Mouse (Mus musculus) ovary, postnatal 14 days (tissue): ENCODE data around the gene Cerkl.

ENCODE experiments used
- DNase-seq: peaks from one replicate; pipeline ENCODE4 v3.0.0; 2022; ENCODE audit warnings: low spot score

The Cerkl gene

DNA sequence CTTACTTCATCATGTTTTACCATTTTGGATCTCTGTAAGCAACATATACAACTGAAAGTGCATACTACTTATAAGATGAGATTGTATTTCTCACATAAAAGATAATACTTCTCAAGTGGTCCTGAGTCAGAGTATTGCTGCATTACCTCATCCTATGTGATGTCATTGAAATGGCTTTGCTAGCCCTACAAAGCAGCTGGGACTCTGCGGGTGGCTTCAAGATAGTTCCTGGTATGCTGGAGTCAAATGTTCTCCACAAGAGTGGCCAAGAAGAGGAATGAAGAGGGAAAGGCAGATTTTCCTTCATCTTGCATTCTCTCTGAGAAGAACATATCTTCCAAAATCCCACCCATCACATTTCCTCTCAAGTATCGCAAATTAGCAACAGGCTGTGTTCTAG is 13.2 kb downstream of the Cerkl start:
- no peak for DNase-seq

DNA sequence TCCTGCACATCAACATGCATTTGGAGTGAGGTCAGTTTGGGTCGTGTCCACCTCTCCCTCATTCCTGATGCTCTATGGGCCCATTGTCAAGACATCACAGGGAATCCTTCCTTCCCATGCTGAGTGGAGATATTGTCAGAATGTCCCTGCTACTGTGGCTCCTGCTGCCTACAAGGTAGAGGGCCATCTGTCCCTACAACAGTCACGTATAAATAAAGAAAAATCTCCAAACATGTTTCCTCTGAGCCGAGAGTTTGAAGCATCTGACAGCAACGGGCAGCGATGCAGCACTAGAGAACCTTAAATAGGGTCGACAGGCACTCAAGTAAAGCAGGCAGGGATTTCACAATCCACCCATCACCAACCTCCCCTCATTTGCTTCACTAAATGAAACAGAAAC is 13.7 kb downstream of the Cerkl start:
- no peak for DNase-seq

DNA sequence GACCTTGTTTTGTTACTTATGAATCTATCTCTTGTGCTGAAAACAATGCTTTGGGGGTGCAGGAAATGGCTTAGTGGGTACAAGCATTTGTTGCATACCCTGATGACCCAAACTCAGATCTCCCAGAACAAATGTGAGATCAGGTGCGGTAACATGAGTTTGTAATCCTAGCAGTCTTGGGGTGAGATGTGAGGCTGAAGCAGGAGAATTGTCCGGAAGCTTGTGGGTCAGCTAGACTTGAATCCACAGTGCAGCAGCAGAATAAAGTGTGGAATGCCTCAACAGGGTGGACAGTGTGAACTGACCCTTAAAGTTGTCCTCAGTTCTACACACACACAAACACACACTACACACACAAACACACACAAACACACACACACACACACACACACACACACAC is 14.4 kb downstream of the Cerkl start:
- DNase-seq = no peak

DNA sequence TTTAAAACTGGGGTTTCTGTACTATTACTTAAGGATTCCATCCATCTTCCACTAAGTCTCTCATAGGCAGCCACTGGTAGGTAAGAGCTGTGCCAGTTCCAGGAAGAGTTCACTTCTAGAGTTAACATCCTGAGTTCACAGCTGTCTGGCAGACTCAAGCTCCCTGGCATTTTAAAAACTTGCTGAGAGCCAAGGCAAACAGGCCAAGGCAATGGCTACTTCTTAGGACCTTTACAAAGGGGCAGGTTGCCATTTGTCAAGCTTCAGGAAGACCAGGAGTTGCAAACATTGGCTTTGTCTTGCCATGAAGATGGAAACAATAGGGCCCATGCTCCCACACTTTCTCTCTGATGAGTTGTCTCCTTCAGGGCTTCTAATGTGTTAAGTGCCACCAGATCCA is 26.5 kb downstream of the Cerkl start:
- no peak for DNase-seq

- no peak for DNase-seq
Measured at GRCm38 (mm10) chr2:79429650-79430049, 26.9 kb downstream of the Cerkl start.

GRCm38 (mm10) chr2:79429108-79429507 is 27.5 kb downstream of the Cerkl start:
- no peak for DNase-seq

DNA sequence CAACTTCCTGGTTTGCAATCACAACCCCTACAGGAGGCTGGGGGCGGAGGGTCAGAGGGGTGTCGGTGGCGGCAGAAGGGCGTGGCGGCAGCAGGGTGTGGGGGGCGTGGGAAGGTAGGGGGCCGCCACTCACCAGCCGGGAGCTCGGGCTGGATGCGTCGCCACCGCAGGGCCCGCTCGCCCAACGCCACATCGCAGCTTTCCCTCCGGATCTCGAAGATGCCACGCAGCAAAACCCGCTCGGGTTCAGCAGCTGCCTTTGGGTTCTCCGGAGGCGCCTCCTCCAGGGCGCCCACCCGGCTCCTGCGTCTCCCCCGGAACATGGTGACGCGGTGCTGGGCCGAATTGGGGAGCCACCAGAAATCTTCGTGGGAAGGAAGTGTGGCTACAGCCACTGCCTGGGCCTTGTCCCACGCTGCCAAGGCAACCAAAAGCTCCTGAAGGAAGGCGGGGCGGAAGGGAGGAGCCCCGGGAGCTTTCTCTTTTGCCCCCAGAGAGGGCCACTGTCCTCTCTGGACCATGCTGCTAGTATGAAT is 27.9 kb downstream of the Cerkl start:
- DNase-seq = no peak

DNA sequence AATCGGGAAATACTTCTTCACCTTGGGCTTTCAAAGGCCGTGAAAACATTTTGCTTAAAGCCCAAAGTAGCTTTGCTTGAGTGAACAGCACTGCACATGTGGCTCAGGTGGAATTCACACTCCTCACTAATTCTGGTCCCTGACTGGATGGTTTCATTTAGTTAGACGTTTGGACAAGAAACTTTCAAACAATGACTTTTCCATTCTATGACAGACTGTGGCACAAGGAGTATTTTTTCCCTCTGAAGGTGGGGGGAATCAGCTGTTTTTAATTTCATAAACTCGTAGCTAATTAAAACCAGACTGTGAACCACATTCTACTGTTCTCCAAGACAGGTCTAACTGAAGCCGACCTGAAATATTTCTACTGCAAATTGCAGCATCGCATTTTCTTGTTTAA is 28.6 kb downstream of the Cerkl start:
- DNase-seq = no peak

DNA sequence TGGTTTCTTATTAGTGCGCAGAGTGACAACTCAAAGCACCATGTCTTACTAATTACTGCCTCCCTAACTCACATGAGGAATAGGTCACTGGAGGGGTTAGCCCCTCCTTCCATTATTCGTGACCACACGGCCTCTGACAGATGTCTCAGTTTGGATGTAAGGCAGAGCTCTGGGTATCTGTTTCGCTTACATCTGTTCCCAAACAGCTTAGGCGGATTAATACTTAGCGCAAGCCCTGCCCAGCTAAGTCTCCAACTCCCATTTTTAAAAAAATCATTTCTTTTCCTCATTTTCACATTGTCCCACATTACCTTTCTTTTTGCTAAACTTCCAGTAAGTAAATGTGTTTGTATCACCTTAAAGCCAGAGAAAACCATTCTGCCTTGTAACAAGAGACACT is 34.9 kb downstream of the Cerkl start:
- DNase-seq = no peak

DNA sequence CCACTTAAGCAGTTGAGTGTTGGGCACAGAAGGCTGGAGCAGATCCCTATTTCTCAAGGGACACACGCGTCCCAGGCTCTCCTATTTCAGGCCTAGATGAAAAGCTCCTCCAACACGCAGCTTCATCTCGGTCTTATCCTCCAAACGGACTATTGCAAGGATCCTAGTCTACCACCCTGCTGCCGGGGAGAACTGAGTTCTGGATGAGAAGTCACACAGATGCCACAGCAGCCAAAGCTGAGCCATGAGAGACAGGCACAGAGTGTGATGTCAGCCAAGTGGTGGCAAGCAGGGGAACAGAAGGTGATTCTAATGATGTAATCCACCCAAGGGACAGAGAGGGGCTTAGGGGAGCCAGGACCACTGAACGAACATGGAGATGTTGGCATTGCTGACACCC is 42.1 kb downstream of the Cerkl start:
- DNase-seq = no peak

GRCm38 (mm10) chr2:79410903-79411255 is 45.7 kb downstream of the Cerkl start:
- DNase-seq = no peak

- DNase-seq = no peak
Measured at GRCm38 (mm10) chr2:79410247-79410902, 46.2 kb downstream of the Cerkl start.

DNA sequence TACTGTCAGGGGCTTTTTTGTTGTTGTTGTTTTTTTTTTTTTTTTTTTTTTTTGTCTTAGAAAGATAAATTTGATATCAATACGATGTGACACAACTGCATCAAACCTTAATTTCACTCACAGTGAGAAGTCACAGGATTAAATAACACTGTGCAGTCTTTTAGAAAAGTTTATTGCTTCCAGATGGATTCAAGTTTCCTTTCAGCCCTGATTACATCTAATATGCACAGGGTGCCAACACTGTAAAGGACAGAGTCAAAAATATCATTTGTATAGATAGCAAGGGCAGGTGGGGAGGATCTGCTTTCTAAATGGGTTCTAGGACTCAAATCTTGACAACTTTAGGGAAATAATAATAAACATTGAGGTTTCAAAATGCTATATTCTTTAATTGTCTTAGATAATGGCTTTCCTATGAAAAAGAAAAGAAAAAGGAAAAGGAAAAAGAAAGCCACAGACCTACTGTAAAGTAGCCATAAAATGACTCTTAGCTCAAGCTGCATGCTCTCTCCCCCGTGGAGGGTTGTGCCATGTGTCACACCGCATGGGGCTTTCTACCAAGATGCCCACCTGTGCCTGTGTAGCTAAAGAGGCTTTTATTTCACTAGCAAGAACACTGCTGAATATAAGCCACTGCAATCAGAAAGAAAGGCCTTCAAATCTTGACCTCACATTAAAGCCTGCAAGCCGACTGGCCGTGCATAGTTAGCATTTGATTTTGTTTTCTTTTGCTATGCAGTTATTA is 50.8 kb downstream of the Cerkl start:
- DNase-seq = no peak

DNA sequence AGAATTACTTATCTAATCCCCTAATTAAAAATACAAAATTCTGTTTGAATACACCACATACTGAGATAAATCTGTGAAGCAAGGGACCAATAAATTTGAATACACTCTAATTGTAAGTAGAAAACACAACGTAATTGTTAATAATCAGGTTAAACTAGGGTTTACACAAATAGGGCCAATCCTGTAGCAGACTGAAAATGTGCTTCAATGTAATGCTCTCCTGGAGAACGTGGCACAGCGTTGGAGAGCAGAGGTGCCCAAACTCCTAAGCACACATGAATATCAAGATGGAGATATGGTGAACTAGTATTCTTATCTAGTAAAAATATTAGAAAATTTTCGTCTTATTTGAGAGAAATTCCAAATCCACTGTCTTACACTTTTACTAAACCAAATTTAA is 56.5 kb downstream of the Cerkl start:
- no peak for DNase-seq

DNA sequence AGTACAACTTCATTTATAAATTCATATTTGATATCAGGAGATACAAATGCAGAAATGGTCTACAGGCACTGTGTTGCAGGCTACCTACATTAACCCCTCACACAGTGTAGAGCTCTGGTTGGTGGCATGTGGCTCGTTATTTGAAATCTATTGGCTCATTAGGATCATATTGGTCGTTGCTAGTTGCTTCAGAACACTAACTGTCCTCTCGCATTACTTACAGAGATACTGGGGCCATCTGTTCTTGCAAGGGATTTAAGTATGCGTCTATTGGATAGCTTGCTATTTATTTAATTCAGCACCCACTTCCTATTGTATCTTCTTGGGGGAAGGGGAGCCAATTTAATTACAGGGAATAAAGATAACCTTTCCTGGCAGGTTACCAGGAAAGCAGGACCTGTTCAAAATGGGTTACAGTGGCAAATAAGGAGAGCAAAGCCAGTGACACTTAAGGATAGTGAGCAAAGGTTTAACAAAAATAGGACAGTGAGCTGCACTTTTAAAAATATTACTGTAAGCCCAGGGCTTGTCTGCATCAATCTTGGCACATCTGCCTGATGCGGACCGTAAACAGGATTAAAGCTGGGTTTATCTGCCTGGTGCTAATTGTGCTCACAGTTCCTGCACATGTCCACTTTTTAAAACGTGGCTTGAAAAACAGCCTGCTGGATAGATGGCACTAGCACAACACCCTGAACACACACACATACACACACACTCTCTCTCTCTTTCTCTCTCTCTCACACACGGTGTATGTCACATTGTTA is 57.2 kb downstream of the Cerkl start:
- DNase-seq = no peak

DNA sequence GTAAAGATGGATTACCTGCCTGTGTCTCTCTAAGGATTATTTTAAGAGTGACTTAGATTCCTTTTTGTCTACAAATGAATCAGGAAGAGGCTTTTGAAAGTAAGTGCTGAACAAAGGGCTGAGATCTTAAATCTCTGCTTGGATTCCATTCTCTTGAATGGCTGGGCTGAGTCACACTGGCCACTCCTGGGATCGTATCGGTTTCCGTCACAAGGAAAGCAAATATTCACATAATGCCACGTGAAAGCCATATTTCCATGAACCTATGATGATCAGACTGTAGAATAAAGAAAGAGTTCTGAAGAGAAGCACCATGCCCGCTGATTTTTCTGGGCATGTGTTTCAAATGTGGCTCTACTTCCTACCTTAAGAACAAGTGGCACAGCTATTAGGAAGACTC is 57.8 kb downstream of the Cerkl start:
- no peak for DNase-seq

- DNase-seq = no peak
Measured at GRCm38 (mm10) chr2:79398343-79398742, 58.2 kb downstream of the Cerkl start.

- DNase-seq = no peak
Measured at GRCm38 (mm10) chr2:79397107-79397506, 59.5 kb downstream of the Cerkl start.

DNA sequence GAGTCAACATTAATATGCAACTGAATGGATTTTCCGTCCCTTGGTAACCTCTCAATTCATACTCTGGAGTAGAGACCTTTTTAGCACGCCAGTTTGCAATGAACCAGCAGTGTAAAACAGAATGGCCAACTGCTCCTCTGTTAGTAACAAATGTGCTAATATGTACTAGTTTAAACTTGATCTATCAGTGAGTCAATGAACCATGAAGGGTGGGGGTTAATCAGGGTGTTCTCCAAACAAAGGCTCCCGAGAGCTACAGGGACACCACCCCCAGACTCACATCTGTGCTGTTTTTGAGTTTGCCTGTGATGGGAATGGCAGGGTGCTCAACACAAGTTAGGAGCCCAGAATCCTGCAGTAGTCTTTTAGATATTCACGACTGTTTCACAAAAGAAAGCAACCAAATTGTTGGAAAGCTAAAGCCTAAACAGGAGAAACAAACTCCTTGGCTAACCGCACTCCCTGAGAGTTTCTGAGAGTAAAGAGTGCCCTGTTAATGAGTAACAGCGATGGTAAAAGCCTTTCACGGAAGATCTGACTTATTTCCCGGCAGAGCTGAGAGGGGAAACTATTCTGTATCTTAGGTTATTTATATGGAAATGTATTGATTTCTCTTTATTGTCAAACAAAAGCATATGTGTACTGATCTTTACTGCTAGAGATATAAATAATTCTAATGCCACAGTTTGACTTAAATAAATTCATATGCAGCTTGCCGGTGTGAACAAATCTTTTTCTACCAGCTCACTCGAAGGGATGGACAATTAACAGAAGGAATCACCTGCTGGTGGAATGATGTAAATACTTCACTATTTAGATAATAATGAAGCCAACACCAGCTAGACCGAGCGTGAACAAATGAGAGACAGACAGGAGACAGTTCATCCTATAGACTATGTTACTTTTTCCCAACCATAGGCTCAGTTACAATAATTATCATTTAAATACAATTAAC is 77.2 kb downstream of the Cerkl start:
- DNase-seq = no peak

GRCm38 (mm10) chr2:79378346-79379086 is 78.1 kb downstream of the Cerkl start:
- no peak for DNase-seq
